Mouse (Mus musculus): ENCODE data around the gene Arpc4. TPM values are rescaled to one million over a fixed set of nuclear protein-coding genes. Genes with fewer than 3 reads are reported as not detected.

The Arpc4 gene
- total and polyA plus RNA-seq, 3 experiments, result 150 to 314 (median 202) TPM

GRCm38 (mm10) chr6:113394811-113395210 is 16.9 kb downstream of the Arpc4 start:
- Histone ChIP-seq H3K9ac (ENCODE audit: insufficient read depth, low read depth) (no peak overlapping the region), H3K27me3 (replicated peaks) (no peaks in the 10 kb centered on the region), H3K79me2 (replicated peaks; ENCODE audit: control insufficient read depth, extremely low read depth, insufficient read depth, poor library complexity, severe bottlenecking) (no peaks in the 10 kb centered on the region), H3K4me3 (replicated peaks in 1 of 3; ENCODE audit: low read depth in 2 of 3, low read length in 2 of 3, poor library complexity in 1 of 3) (no peak overlapping the region), H3K9me3 (replicated peaks; ENCODE audit: low read length) (peaks cover 8% of the 10 kb centered on the region), H3K4me1 (ENCODE audit: control insufficient read depth in 1 of 2, insufficient read depth in 2 of 2) (no peaks in the 10 kb centered on the region), H3K27ac (ENCODE audit: insufficient read depth, low read depth) (no peak overlapping the region), H3K36me3 (replicated peaks in 1 of 2; ENCODE audit: control insufficient read depth in 1 of 2, insufficient read depth in 1 of 2, low read length in 1 of 2) (peaks cover 69 to 96% of the 10 kb centered on the region in 2 experiments), H3K4me2 (ENCODE audit: insufficient read depth, low read depth, poor library complexity, severe bottlenecking) (no peak overlapping the region)
- TF ChIP-seq HCFC1 (IDR thresholded peaks at IDR 0.05; ENCODE audit: low read depth, low read length) (no peak), NRF1 (IDR thresholded peaks at IDR 0.05; ENCODE audit: low read depth, low read length) (no peak)
- no peak for DNase-seq (ENCODE audit: extremely low read depth)
- in situ Hi-C loops (cut with MboI; ENCODE audit: low pct_ligation_motif_present, low pct_unique_long_range_greater_than_20kb, low sequenced_read_pairs), result no loop called here
- dilution Hi-C loops (cut with MboI; ENCODE audit: extremely low pct_ligation_motif_present, extremely low pct_unique_long_range_greater_than_20kb, low sequenced_read_pairs), result no loop called here

DNA sequence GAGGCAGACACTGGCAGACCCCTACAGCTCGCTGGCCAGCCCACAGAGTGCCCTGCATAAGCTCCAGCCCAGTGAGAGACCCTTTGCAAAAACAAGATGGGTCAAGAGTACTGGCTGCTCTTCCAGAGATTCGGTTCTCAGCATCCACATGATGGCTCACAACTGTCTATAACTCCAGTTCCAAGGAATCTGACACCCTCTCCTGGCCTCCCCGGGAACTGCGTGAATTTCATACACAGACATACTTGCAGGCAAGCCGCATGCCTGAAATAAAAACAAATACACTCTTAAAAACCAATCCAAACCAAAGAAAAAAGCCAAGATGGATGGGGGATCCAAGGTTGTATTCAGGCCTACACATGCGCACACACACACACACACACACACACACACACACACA is 17.6 kb downstream of the Arpc4 start:
- H3K9me3 ChIP-seq (replicated peaks; ENCODE audit: low read length), result peaks cover 8% of the 10 kb centered on the region
- TF ChIP-seq RCOR1 (conservative IDR thresholded peaks at IDR 0.05; ENCODE audit: low read depth, low read length), result no peak
- TF ChIP-seq CTCF (conservative IDR thresholded peaks at IDR 0.05 in 1 of 2, IDR thresholded peaks at IDR 0.05 in 1 of 2; ENCODE audit: low read depth in 2 of 2, low read length in 2 of 2), result peak in 1 of 2 experiments; percentile 28; a peak in 2 of 4 replicates
- dilution Hi-C loops (cut with MboI; ENCODE audit: extremely low pct_ligation_motif_present, extremely low pct_unique_long_range_greater_than_20kb, low sequenced_read_pairs), result no loop called here
- DNase-seq (ENCODE audit: extremely low read depth), result no peak
- no peaks in the 10 kb centered on the region for H3K79me2 ChIP-seq (replicated peaks; ENCODE audit: control insufficient read depth, extremely low read depth, insufficient read depth, poor library complexity, severe bottlenecking)
- H3K36me3 ChIP-seq (replicated peaks in 1 of 2; ENCODE audit: control insufficient read depth in 1 of 2, insufficient read depth in 1 of 2, low read length in 1 of 2), result peaks cover 69 to 96% of the 10 kb centered on the region in 2 experiments
- no peak overlapping the region for H3K4me2 ChIP-seq (ENCODE audit: insufficient read depth, low read depth, poor library complexity, severe bottlenecking)
- in situ Hi-C loops (cut with MboI; ENCODE audit: low pct_ligation_motif_present, low pct_unique_long_range_greater_than_20kb, low sequenced_read_pairs), result no loop called here
- no peaks in the 10 kb centered on the region for H3K4me1 ChIP-seq (ENCODE audit: control insufficient read depth in 1 of 2, insufficient read depth in 2 of 2)
- H3K4me3 ChIP-seq (replicated peaks in 1 of 3; ENCODE audit: low read depth in 2 of 3, low read length in 2 of 3, poor library complexity in 1 of 3), result no peak overlapping the region
- no peak overlapping the region for H3K9ac ChIP-seq (ENCODE audit: insufficient read depth, low read depth)
- H3K27ac ChIP-seq (ENCODE audit: insufficient read depth, low read depth), result no peak overlapping the region
- H3K27me3 ChIP-seq (replicated peaks), result no peaks in the 10 kb centered on the region

DNA sequence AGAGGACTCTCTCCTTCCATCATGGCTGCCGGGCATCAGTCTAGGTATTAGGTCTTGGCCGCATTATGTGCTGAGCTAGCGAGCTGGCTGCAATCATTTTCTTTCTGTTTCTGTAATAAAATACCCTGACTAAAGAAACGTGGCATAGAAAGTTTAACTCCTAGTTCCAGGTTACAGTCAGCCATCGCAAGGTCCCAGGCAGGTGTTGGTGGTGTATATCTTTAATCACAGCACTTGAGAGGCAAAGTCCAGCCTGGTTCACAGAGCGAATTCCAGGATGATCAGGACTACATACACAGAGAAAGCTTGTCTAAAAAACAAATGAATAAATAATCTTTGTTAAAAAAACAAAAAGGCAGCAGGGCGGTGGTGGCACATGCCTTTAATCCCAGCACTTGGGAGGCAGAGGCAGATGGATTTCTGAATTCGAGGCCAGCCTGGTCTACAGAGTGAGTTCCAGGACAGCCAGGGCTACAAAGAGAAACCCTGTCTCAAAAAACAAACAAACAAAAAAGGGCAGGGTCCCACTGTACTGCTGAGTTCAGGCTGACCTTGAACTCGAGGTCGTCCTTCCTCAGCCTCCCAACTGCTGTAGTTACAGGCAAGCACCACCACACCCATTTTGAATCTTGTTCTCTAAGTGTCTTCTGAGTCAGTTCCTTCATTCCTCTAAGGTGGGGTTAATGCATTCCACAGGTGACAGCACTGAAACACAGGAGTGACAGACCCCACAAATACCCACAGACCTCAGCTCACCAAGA is 18.5 kb downstream of the Arpc4 start:
- Histone ChIP-seq H3K79me2 (replicated peaks; ENCODE audit: control insufficient read depth, extremely low read depth, insufficient read depth, poor library complexity, severe bottlenecking) (no peaks in the 10 kb centered on the region), H3K4me2 (ENCODE audit: insufficient read depth, low read depth, poor library complexity, severe bottlenecking) (no peak overlapping the region), H3K9me3 (replicated peaks; ENCODE audit: low read length) (peaks cover 8% of the 10 kb centered on the region), H3K27ac (ENCODE audit: insufficient read depth, low read depth) (no peak overlapping the region), H3K36me3 (replicated peaks in 1 of 2; ENCODE audit: control insufficient read depth in 1 of 2, insufficient read depth in 1 of 2, low read length in 1 of 2) (peaks cover 70 to 96% of the 10 kb centered on the region in 2 experiments), H3K4me3 (replicated peaks in 1 of 3; ENCODE audit: low read depth in 2 of 3, low read length in 2 of 3, poor library complexity in 1 of 3) (no peak overlapping the region), H3K4me1 (ENCODE audit: control insufficient read depth in 1 of 2, insufficient read depth in 2 of 2) (no peaks in the 10 kb centered on the region), H3K27me3 (replicated peaks) (no peaks in the 10 kb centered on the region), H3K9ac (ENCODE audit: insufficient read depth, low read depth) (no peak overlapping the region)
- dilution Hi-C loops (cut with MboI; ENCODE audit: extremely low pct_ligation_motif_present, extremely low pct_unique_long_range_greater_than_20kb, low sequenced_read_pairs) (no loop called here), in situ Hi-C loops (cut with MboI; ENCODE audit: low pct_ligation_motif_present, low pct_unique_long_range_greater_than_20kb, low sequenced_read_pairs) (no loop called here)
- TF ChIP-seq ZMIZ1 (IDR thresholded peaks at IDR 0.05; ENCODE audit: low read depth, low read length), result no peak
- TF ChIP-seq JUND (conservative IDR thresholded peaks at IDR 0.05; ENCODE audit: low read depth, low read length), result no peak
- no peak for TF ChIP-seq TBP (conservative IDR thresholded peaks at IDR 0.05; ENCODE audit: low read depth, low read length)
- TF ChIP-seq ELF1 (IDR thresholded peaks at IDR 0.05; ENCODE audit: low read depth, low read length), result no peak
- TF ChIP-seq HCFC1 (IDR thresholded peaks at IDR 0.05; ENCODE audit: low read depth, low read length), result no peak
- no peak for TF ChIP-seq IRF4 (IDR thresholded peaks at IDR 0.05; ENCODE audit: low read depth, low read length)
- TF ChIP-seq USF1 (IDR thresholded peaks at IDR 0.05; ENCODE audit: low read depth, low read length), result no peak
- TF ChIP-seq JUN (IDR thresholded peaks at IDR 0.05; ENCODE audit: insufficient read depth, low read depth, low read length), result no peak
- no peak for TF ChIP-seq CHD1 (IDR thresholded peaks at IDR 0.05; ENCODE audit: low read depth, low read length)
- no peak for TF ChIP-seq POLR2A (IDR thresholded peaks at IDR 0.05; ENCODE audit: low read depth, low read length)
- TF ChIP-seq E2F4 (IDR thresholded peaks at IDR 0.05; ENCODE audit: insufficient replicate concordance, low read depth, low read length), result no peak
- no peak for TF ChIP-seq ZKSCAN1 (IDR thresholded peaks at IDR 0.05; ENCODE audit: borderline replicate concordance, low read depth, low read length)
- TF ChIP-seq SIN3A (IDR thresholded peaks at IDR 0.05; ENCODE audit: low read length), result no peak
- no peak for TF ChIP-seq CTCF (conservative IDR thresholded peaks at IDR 0.05 in 1 of 2, IDR thresholded peaks at IDR 0.05 in 1 of 2; ENCODE audit: low read depth in 2 of 2, low read length in 2 of 2)
- no peak for TF ChIP-seq SMC3 (IDR thresholded peaks at IDR 0.05; ENCODE audit: low read depth, low read length)
- no peak for TF ChIP-seq NRF1 (IDR thresholded peaks at IDR 0.05; ENCODE audit: low read depth, low read length)
- no peak for DNase-seq (ENCODE audit: extremely low read depth)
